ENCODE assay signal across 8 mouse cellular contexts in genomic region chr6:103833501-103834132, GRCm38 (mm10).
A peak's percentile ranks its signal among the peaks of the same experiment; 100 is the strongest.
DNase-seq lines count a peak whose midpoint lies in the region; ATAC-seq and TF ChIP-seq lines count a peak whose summit lies in the region.

No protein-coding gene starts in this region.

- no peak overlapping the region for H3K4me3 ChIP-seq in neural tube, embryonic 15.5 days (replicated peaks)
- H3K4me3 ChIP-seq in forebrain, embryonic 10.5 days, result no peak overlapping the region
- H3K4me3 ChIP-seq in limb, embryonic 10.5 days, result no peak overlapping the region

- no peak overlapping the region for H3K27ac ChIP-seq in neural tube, embryonic 15.5 days (replicated peaks)
- H3K27ac ChIP-seq in forebrain, embryonic 10.5 days, result no peak overlapping the region
- no peak overlapping the region for H3K27ac ChIP-seq in limb, embryonic 10.5 days

- TF ChIP-seq CTCF in brain, embryonic 14.5 days (IDR thresholded peaks at IDR 0.05; ENCODE audit: borderline replicate concordance, extremely low read depth, insufficient read depth, insufficient read length), result peak; percentile 88

- H3K4me1 ChIP-seq in neural tube, embryonic 15.5 days, result no peaks in the 10 kb centered on the region
- no peaks in the 10 kb centered on the region for H3K4me1 ChIP-seq in forebrain, embryonic 10.5 days
- no peaks in the 10 kb centered on the region for H3K4me1 ChIP-seq in limb, embryonic 10.5 days

- no peak overlapping the region for H3K9ac ChIP-seq in neural tube, embryonic 15.5 days (replicated peaks)

- 48% methylated on average over 16 of the region's 16 CpGs for WGBS in neural tube, embryonic 15.5 days
- 52% methylated on average over 16 of the region's 16 CpGs for WGBS in forebrain, embryonic 10.5 days
- WGBS in limb, embryonic 10.5 days, result 55% methylated on average over 16 of the region's 16 CpGs

- DNase-seq in neural tube, embryonic 10.5 days (ENCODE audit: extremely low spot score, low spot score), result peak; percentile 55
- peak; percentile 85 for DNase-seq in brain, embryonic 14.5 days (ENCODE audit: low read depth)
- peak; percentile 42 for DNase-seq in forebrain, embryonic 10.5 days (ENCODE audit: extremely low spot score, low spot score)
- DNase-seq in kidney, adult 8-10 months, result peak; percentile 6 to 43
- DNase-seq in limb, embryonic 10.5 days (ENCODE audit: low spot score), result peak; percentile 68
- DNase-seq in naive thymus-derived CD4-positive, alpha-beta T cell, adult 2 months (ENCODE audit: low read depth), result peak; percentile 1

- ATAC-seq in neural tube, embryonic 15.5 days (ENCODE audit: low FRiP score), result no peak
- ATAC-seq in erythroblast, adult 5-6 weeks (replicated peaks; ENCODE audit: low FRiP score, poor library complexity, severe bottlenecking), result no peak

- H3K9me3 ChIP-seq in neural tube, embryonic 15.5 days (replicated peaks), result no peaks in the 10 kb centered on the region
- no peaks in the 10 kb centered on the region for H3K9me3 ChIP-seq in forebrain, embryonic 10.5 days
- H3K9me3 ChIP-seq in limb, embryonic 10.5 days (replicated peaks), result no peaks in the 10 kb centered on the region

- no peak overlapping the region for H3K4me2 ChIP-seq in neural tube, embryonic 15.5 days

- H3K36me3 ChIP-seq in neural tube, embryonic 15.5 days, result no peaks in the 10 kb centered on the region
- no peaks in the 10 kb centered on the region for H3K36me3 ChIP-seq in forebrain, embryonic 10.5 days (replicated peaks)
- no peaks in the 10 kb centered on the region for H3K36me3 ChIP-seq in limb, embryonic 10.5 days

- TF ChIP-seq POLR2A in brain, embryonic 14.5 days (IDR thresholded peaks at IDR 0.05; ENCODE audit: borderline replicate concordance, extremely low read depth, insufficient read depth, insufficient read length, poor library complexity, severe bottlenecking), result no peak

- no peaks in the 10 kb centered on the region for H3K27me3 ChIP-seq in neural tube, embryonic 15.5 days (replicated peaks)
- H3K27me3 ChIP-seq in forebrain, embryonic 10.5 days (ENCODE audit: poor library complexity, severe bottlenecking), result no peaks in the 10 kb centered on the region
- H3K27me3 ChIP-seq in limb, embryonic 10.5 days (ENCODE audit: low read depth, poor library complexity, severe bottlenecking), result no peaks in the 10 kb centered on the region

Comparison
In these comparisons a context has a peak if more than half of its experiments do, and no peak if none do; other contexts are left out.
1. DNase-seq: peak in every context shown above with its lines; median percentile 85 in brain, embryonic 14.5 days; 68 in limb, embryonic 10.5 days; 55 in neural tube, embryonic 10.5 days; 42 in forebrain, embryonic 10.5 days; 24 in kidney, adult 8-10 months; 1 in naive thymus-derived CD4-positive, alpha-beta T cell, adult 2 months.